Mouse (Mus musculus) CD4-positive, CD25-positive, alpha-beta regulatory T cell (primary cell): ENCODE results near the gene Kel. TPM values are rescaled to one million over a fixed set of nuclear protein-coding genes. Genes with fewer than 3 reads are reported as not detected.

ENCODE experiments used
- polyA plus RNA-seq: library from polyadenylated mRNA; unstranded; fragments of 100-300 nt; shearing (Covaris generic); gene quantifications from one replicate; pipeline ENCODE4 v1.2.1, GENCODE M21; 2017

Kel gene
- not detected for polyA plus RNA-seq

DNA sequence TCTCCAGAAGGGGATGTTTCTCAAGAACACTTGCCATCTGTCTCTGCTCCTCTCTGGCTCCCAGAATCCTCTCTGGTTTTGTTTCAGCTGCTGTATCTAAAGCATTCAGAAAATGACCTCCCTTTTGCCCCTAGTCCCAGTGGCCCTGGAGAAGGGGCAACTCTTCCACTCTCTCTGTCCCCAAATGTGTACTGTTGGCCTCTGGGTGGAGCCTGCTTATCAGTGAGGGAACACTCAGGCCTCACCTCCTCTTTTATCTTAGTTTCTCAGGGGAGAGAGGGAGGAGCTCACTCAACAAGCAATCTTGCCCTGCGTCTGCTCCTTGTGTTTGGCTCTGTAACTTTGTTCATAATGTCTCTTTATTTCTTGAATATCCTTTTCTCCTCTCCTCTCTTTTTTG lies at the start of gene Kel:
Gene Kel, minus strand, starts transcription at position 217 of the 400 bp plus-strand sequence.

DNA sequence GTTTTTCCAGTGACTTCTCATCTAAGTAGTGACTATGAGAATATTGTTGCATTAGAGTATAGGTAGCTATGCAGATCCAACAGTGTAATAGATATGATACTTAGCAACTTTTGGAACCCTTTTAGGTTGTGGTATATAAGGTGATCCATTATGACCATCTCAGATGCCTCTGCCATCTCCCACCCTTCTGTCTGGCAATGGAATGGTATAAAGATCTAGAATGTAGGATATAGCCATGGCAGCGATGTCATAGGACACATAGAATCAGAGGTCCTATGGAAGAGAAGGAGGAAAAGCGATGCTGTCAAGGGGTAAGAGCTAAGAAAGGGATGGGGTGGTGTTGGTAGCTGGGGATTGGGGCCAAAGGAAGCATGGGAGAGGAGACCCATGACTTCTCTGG lies 20.0 kb downstream of the Kel start, which contains the start of gene Llcfc1:
Gene Llcfc1, plus strand, starts transcription at position 301 of the 400 bp plus-strand sequence.

DNA sequence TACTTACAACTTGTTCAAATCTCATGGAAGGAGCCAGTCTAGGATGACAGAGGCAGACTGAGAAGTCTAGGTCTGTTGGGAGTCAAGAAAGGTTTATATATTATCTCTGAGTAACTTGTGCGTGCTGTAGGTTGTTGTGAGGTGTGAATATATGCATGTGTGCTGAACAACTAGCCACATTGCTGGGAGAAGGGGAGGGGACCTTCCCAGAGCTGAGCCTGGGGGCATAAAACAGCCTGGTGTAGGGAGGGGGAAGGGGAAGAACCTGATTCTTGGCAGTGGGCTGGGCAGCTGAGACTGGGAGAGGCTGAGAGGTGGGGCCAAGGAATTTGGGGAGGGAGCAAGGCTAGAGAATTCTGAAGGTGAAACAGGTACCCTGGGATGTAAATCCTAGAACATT lies 23.5 kb downstream of the Kel start, which contains the start of gene Trpv5:
Gene Trpv5, minus strand, starts transcription at position 101 of the 400 bp plus-strand sequence.

Other genes starting within 250 kb of the Kel start
- not detected for gene Prss1, start 245.4 kb downstream of the Kel start, polyA plus RNA-seq
- 2.6 TPM for gene Prss2, start 182.6 kb downstream of the Kel start, polyA plus RNA-seq
- 63.9 TPM for gene Ephb6, start 98.9 kb downstream of the Kel start, polyA plus RNA-seq
- 1.2 TPM for gene Trpv6, start 67.9 kb downstream of the Kel start, polyA plus RNA-seq
- gene Trpv5, start 23.6 kb downstream of the Kel start, polyA plus RNA-seq = not detected
- not detected for gene Llcfc1, start 19.9 kb downstream of the Kel start, polyA plus RNA-seq
- gene Olfr459, start 70.8 kb upstream of the Kel start, polyA plus RNA-seq = not detected
- gene Pip, start 143.2 kb upstream of the Kel start, polyA plus RNA-seq = 9.2 TPM
- not detected for gene Sval2, start 148.7 kb upstream of the Kel start, polyA plus RNA-seq
- gene Sval1, start 247.3 kb upstream of the Kel start, polyA plus RNA-seq = not detected